Mouse (Mus musculus) retina, adult 2 months (tissue): ENCODE data around the gene Katnal1.

Experiments used
- DNase-seq: peaks from one replicate; pipeline ENCODE4 v3.0.0-alpha.2; 2012; ENCODE audit warnings: low read depth, low spot score

Katnal1 gene

DNA sequence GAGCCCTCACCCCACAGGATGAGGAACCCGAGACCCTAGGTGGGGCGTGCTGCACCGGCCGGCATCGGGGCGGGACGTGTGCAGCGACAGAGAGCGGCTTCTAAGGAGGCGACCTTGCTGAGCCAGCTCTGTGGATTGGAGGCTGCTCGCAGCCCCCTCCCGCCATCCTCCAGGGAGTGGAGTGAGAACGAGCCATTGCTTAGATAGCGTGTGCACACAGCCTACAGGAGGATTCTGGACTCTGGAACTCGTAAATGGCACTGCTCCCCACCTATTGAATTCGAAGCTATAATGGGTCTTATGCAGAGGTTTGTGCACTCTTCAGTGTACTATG is at the start of gene Katnal1:
Katnal1 (minus strand) TSS at position 205 of the 334 bp plus-strand sequence.
- DNase-seq: no peak

DNA sequence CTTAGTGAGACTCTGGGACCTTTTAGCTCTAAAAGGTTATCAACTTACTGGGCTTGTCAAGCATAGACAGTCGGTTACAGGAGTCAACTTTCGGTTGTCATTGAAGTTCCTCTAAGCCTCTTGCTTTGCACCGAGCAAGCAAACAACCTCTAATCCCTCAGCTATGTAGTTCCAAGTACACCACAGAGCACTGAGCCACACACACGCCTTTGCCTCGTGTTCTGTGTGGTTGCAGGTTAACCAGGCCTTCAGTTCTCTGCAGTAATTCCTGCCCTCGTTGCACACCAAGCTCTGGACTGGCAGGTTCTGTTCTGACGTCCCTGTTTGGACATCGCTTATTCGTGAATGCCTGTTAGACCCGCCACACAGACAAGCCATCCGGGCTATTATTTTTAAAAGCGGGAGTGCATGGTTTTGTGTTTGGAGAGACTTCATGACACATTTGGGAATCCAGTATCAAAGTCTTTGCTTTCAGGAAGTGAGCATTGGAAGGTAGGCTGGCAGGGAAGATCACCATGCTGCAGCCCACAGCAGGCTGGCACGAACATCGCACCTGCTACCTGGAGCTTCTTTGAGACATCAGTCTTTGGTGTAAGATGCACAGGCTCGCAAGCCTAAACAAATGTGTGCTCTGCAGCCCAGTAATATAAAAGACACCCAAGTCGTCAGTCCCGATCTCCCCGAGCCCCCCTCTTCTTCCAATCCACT is 49.5 kb upstream of the Katnal1 start:
- no peak for DNase-seq

DNA sequence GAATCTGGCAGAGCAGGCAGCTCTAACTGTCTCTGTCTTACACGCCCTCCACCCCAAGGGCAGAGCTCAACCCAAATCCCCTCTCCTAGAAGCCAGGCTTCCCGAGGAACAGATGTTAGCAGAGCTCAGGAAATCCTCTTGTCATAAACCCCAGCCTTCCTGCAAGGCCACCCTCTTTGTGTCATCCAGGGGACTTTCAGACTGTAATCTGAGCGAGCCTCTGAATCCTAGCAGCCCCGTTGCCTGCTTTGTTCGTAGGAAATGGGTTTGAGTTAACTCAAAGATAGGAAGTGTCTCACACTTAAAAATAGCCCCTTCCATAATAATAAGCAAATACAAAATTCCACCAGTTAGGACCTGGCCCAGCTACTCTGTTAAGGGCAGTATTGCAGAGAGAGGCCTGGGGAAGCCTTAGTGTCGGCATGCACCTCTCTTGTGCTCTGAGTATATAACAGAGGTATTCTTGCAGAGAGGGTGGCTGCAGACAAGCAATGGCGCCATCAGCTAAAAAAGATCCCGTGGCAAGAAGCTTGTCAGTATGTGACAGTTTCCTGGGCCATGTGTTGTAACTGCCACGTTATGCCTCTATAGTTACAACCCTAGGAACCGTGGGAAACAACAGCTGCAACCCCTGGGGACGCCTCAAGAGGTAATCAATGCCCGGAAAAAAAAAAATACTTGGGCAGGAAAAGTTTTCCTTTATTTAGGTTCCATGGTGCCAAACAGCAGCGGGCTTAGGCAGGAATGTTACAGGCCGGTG is 48.8 kb upstream of the Katnal1 start:
- peak; percentile 71 for DNase-seq

DNA sequence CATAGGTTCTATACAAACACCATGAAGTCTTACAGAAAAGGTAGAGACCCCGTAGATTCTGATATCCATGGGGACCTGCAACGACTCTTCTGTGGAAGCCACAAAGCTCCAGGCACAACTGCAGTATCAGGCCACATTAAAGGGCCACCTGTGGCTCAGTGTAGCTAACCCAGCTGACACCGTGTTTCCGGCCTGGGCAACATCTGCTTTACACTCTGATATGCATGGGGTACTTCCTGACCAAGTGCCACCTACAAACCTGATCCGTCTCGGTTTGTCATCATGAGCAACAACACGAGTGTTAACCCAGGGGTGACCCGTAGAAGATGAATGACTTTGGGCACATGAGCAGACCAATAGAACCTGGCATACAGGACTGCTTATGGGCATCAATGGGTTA is 47.8 kb upstream of the Katnal1 start:
- no peak for DNase-seq

DNA sequence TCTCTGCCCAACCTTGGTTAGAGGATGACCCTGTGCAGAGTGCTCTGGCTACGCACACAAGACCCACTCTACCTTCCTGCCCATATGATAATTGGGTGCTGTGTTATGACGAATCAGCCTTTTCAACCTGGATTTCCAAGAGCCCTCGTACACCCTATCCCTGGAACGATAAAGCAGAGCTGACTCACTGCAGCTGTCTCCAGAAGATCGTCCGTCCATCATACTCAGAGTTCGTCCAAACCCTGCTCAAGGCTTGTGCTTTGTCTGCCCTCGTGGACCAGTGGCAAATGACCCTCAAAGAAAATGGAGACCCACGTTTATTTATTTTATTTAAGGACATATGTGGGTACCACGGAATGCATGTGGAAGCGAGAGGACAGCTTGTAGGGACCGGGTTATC is 45.9 kb upstream of the Katnal1 start:
- no peak for DNase-seq

DNA sequence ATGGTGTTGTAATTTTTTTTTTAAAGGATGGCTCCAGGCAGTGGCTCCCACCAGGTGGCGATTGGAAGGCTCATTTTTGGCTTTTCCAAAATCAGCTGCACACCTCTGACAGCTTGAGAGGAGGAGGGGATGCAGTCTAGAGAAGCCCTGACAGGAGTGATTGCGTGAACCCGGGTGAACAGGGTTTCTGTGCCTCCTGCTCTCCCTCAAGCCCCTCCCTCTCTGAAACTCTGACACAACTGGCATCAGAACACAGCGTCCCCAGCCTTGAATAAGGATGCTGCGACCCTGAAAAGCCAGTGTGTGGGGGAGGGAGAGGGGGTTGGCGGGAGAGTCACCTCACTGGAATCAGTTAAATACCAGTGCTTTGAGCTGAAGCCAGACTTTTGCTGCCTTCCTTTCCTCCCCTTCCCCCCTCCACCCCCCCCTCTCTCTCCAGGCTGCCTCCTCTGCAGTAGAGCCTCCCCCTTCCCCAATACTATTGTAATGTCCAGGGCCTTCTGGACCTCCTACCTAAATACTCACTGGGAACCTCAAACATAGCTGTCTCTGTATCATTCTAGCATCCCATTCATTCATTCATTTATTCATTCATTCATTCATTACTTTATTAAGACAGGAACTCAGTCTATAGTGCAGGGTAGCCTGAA is 44.0 kb upstream of the Katnal1 start:
- DNase-seq: no peak

DNA sequence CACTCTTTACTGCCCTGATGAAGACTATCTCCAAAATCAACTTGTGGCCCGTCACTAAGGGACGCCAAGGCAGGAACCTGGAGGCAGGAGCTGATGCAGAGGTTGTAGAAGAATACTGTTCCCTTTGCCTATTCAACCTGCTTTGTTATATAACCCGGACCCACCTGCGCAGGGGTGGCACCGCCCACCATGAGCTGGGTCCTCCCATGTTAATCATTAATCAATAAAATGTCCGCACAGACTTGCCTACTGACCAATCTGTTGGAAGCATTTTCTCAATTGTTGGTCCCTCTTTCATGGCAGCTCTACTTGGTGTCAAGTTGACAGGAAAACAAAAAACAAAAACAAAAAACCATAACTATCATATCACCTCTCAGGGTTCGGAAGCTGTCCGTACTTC is 43.0 kb upstream of the Katnal1 start:
- DNase-seq: no peak

DNA sequence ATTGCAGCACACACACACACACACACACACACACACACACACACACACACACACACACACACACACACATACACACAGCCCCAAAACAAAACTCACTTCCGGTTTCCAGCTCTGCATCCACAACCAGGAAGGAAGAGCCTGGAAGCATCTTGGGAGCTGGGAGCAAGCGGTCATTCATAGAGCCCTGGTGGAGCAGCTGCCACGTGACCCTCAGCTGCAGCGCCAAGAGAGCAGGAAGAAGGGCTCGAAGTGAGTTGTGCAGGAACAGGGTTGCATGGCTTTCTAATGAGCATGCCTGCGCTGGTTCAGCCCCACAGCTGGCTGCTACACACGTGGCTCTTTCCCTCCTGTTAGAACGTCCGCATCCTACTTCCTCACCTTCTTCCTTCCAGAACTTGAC is 40.5 kb upstream of the Katnal1 start:
- no peak for DNase-seq

DNA sequence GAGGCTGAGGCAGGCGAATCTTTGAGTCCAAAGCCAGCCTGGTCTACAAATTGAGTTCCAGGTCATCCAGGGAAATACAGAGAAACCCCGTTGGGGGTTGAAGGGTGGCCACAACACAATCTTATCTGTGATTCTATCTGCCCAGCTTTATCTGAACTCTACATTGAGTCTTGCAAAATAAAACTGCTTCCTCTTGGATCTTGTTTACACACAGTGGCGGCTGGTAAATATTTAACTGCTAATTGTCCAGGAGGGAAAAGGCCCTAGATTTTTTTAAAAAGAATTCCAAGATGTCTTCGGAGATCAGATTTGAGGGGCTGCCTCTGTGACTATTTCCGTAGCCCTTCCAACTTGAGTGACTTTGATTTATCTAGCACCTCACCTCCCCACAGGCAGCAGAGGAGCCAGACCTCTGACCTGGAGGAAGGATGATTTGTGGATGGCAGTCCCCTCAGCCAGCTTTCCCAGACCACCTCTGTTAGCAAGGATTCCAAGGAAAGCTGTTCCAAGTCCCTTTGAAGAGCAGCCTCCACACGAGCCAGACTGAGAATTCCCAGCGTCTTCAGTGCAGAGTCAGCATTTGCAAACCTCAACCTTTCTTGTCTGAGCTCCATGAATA is 39.9 kb upstream of the Katnal1 start:
- no peak for DNase-seq

DNA sequence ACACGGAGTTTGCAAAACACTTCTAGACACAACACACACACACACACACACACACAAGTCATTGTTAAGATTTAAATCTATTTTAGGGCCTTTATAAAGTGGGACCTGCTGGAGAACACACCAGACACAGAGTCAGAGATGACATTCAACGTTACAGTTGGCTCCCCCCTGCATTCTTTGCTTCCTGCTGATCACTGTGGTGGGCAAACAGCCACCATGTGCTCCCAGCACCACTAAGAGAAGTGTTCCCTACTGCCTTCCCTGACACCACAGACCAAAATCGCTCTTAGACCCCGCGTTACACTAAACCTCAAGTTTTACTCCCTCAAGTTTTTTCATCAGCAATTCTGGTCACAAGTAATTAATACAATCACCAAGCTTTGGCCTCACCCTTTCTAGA is 39.1 kb upstream of the Katnal1 start:
- no peak for DNase-seq

DNA sequence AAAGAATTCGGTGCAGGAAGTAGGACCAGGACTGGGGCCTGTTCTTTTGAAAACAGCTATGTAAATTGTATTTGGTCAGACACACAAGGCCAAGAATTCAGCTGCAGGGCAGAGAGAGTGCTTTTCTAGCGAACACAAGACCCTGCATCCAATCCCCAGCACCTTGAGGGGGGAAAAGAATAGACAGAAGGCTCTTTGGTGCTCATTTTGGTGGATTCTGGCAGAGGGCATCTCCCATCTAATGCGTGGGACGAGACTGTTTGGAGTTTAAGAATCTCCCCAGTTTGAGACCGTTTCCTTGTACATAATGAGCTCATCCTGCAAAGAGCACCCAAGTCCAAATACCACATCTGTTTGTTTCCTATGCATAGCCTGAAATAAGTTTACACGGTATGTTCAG is 37.3 kb upstream of the Katnal1 start:
- no peak for DNase-seq

DNA sequence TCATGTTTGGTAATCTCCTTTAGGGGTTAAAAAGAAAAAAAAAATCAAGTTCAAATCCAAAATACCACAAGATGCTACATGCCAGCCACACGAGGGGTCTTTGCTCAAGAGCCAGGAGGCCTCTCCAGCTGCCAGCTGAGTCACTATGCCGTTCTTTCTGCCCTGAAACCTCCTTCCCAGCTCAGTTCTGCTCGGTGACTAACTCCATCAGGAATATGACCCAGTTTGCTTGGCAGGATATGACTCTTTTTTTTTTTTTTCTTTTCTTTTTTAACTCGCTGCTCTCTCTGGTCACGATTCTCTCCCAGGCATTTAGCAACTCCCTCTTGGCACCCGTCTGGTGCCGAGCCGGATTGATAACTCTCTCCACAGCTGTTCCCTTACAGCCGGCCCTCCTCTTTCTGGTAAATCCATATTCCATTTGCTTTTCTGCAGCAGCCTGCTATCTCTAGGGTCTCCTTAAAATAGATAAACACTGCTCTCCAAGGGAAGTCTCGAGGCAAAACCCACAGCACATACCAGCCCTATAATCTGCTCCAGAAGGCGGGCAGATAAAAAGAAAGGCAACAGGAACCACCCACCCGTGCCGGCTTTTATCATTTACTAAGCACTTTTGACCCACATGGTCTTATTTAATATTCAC is 36.7 kb upstream of the Katnal1 start:
- DNase-seq: no peak

DNA sequence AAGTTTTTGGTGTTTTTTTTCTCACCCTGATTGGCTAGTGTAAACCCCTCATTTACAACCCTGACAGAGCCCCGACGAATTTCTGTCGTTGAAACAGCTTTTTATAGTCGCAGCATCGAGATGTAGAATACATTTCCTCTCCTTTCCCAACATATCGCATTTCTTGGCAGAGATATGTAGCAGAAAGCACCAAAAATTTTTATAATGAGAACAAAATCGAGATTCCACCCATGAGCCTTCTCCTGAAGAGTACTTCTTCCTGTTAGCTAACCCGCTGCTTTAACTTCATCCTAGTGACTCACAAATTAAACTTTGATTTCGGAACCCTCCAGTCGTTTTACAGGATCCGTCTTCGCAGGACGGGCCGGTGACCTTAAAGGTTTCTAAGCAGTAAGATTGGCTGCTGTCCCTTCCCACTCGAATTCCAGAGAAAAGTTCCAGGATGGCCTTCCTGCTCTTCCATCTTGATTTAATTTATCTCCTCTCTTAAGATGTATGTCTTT is 36.0 kb upstream of the Katnal1 start:
- DNase-seq: no peak

DNA sequence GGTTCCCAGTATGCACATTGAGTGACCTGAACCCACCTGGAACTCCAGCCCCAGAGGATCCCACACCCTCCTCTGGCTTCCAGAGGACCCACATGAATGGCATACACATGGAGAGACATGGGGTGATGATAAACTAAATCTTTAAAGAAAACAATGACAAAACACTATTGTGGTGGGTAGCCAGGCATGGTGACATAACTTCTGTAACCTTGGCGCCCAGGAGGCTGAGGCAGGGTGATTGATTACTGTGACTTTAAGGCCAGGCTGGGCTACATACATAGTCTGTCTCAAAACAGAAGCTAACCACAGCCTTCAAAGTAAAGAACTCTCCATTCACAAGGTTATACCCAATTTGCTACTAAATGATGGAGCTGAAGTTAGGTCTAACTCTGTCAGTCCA is 35.1 kb upstream of the Katnal1 start:
- DNase-seq: no peak

DNA sequence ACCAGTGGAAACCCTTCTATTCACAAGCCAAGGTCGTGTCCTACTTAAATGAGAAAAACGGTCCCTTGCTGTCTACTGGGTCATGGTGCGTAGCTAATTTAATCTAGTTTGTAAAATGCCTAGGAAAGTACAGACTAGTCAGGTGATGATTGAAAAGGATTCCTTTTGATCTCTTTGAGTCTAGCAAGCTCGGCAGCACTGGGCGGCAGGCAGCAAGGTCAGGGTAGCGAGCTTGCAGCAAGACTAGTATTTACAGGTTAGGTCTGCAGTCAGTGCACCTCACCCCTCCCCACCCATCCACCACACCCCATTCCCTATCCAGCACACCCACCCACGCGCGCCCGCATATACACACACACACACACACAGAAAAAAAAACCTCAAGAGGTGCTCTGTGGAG is 31.1 kb upstream of the Katnal1 start:
- DNase-seq: no peak

DNA sequence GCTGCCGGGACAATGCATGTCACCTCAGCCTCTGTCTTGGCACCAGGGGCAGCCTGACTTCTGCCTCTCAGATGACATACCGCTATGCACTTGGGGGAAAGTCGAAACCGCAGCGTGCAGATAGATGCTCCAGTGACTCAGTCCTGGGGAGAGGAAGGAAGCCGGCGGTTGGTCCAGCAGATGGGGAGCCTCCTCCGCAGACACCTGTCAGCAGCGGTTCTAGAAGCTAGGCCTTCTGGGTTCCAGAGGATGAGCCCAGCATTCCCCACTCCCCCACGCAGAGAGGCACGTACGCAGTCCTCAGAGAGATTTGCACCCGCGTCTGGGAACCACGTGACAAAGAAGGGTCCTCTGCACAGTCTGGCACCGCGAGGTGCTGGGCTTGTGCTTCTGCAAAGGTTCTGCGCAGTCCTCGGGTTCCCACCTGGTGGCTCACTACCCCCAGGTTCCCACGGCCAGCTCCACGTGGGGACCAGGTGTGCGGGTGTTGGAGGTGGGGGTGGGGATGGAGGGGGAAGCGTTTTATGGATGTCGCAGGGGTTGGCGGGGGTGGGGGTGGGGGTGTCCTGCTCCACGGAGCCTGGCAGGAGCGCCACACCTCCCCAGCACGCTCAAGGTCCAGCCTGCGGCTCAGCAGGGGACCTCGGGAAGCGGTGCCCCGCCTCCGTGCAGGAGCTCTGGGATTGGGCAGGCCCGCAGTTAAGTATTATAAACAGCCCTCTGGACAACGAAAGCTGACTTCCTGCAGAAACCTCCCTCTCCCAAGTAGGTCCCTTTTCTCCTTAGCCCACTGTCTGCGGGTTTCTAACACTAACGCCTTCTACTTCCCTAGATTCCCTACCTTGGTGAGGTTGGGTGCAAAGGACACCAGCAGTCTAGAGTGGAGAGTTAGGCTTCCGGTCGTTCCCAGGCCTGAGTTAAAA is 30.2 kb upstream of the Katnal1 start:
- DNase-seq: no peak

DNA sequence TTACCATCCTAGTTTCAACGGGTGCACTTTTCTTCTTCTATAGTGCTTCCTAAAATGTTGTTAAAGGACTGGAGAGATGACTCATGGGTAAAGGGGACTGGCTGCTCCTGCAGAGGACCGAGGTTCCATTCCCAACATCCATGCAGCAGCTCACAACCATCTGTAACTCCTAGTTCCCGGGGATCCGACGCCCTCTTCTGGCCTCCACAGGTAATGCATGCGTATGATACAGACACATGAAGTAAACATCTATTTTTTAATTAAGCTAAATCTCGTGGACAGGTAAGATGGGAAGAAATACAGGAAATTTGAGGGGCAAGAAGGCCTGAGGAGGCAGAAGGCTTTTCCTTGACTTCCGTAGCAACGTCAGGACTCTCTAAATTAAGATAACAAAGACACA is 29.2 kb upstream of the Katnal1 start:
- no peak for DNase-seq

DNA sequence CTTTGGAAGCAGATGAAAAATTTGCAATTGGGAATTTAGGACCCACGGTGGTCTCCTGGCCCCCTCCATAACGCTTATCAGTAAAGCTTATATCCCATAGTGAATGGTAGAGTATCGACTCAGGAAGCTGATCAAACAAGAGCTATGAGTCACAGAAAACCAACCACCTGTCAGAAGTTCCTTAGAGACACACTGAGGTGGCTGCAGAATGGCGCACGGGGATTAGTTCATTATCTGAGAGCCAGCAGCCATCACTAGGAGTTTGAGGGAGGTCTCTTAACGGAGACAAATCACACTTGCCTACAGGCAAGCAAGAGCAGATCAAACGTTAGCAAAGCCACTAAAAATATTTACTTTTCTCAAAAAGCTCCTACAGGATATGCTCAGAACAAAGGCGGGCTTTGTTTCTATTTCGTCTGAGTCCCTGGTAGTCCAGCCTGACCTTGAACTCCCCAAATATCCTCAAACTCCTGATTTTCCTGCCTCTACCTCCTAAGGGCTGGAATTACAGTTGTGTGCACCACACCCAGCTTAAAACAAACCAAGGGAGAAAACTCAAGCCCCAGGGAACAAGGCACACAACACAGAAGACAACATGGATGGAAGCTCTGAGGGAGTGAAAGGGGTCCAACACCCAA is 27.9 kb upstream of the Katnal1 start:
- no peak for DNase-seq

DNA sequence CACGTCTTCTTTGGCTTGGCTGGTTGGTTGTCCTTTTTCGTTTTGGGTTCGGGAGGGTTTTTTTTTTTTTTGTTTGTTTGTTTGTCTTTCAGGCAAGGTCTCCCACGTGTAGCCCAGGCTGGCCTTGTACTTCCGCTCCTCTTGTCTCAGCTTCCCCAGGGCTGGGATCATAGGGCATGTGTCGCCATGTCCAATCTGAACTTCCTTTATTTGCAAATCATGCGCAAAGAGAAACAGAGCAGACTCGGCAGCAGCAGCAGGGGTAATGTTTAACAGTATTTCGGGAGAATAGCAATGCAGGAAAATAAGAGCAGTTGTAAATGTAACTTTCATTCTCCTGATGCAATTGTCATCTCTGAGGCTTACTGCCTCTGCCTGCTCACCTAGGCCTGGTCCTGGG is 27.0 kb upstream of the Katnal1 start:
- no peak for DNase-seq

DNA sequence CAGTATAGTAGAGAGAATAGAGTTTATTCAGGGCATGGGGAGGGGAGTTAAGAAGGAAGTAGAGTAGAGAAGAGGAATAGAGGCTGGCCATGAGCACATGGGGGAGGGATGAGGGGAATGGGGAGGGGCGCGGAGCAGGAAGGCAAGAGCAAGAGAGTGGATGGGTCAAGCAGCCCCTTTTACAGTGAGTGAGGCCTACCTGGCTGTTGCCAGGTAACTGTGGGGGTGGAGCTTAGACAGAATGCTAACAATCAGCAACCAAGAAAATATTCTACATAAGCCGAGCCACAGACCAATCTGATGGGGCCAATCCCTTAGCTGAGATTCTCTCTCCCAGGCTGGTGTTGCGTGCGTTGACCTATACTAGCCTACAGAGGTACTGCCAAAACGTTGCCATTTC is 26.5 kb upstream of the Katnal1 start:
- no peak for DNase-seq
